Mouse (Mus musculus): ENCODE measurements around the gene Cers6.

DNA sequence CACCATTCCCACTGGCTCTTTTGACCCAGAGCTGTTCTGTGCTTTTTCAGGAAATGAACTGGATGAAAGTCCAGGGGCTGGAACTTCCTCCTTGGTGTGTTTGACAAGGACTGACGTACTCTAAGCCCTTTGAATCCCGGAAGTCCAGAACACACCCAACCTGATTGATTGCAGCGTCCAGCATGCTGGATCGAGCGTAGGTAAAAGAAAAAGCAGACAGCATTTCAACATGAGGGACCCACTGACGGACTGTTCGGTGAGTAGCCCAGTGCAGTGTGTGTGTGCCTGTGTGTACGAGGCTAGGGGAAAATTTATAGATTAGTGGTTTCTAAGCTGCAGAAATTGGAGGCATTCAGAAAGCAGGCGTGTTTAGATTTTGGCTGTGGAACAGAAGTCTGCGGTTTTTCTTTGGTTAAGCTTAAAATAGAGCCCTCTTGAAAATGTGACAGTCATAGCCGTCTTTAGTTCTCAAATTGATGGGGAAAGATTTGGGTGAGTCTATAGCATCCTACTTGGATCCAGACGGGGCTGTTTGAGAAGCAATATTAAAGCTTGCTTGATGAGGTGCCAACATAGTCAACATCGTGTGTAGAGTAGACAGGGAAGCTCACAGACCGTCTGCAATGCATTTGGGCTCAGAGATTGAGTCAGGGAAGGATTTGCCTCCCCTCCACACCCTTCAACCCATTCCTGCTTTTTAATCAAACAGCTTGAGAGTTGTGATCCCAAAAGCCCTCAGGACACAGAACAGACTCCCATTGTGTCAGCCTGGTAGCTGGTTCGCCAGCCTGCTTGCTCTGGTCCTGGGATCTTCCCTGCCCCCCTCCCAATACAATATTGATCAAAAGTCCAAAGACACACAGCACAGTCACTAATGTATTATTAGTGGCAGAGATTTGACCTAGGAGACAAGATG, 274.7 kb downstream of the Cers6 start, which contains the start of gene Nostrin:
- TF ChIP-seq CTCF (IDR thresholded peaks at IDR 0.05; ENCODE audit: control insufficient read depth, insufficient read depth, insufficient replicate concordance, low read depth, low read length) (no peak), POLR2A (IDR thresholded peaks at IDR 0.05; ENCODE audit: control insufficient read depth, low read depth, low read length) (no peak)
